Mouse (Mus musculus) neural tube, postnatal 0 days (tissue): ENCODE measurements around the gene Fam210b. TPM values are rescaled to one million over a fixed set of nuclear protein-coding genes. Genes with fewer than 3 reads are reported as not detected.

Experiments used
- polyA plus RNA-seq: library from polyadenylated mRNA; unstranded; fragments of >200 nt; fragmentation: Nextera tagmentation; extraction: Ambion mirVana; gene quantifications from 2 replicates; pipeline ENCODE4 v1.2.1, GENCODE M21; 2015

The Fam210b gene
- 16.3 and 18.7 TPM in 2 replicates for polyA plus RNA-seq

GRCm38 (mm10) chr2:172345258-172345738 is at the start of gene Fam210b:
Gene Fam210b, plus strand, starts transcription at chr2:172345565.

DNA sequence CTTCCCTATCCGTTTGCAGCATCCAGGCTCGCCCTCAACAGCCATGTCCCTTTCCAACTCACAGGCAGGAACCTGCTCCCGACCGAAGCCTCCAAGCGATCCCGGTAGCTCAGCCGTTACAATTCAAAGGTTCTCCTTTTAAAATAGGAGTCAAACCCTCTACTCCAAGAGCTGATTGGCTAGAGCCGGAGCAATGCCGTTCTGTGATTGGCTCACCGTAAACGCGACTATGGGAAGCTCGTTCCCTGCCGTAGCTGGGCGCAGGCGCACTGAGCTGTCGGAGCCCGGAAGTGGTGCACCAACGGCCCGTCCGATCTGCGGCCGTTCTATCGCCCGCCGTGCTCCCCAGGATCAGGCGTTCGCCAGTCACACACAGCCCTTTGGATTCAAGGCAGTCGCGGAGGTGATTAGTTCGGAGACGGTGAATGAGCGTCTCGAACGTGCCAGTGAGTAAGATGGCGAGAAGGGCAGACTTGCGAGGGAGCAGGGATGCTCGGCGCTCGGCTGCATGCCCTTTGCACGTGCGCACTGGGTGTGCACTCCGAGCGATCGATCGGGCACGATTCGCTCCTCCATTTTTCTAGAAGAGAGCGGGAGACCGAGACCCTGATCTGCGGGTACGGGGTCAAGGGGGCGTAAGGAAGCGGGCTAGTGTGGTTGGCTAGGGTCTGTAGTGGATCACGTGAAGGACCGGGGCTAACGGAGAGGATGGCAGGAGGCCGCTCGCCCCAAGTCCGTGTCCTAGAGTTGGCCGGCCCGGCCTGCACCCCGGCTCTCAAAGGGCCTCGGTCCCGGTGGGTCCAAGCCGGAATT is 25.3 kb downstream of the Fam210b start, which contains the start of the genes Aurka and Cstf1:
TSS of gene Aurka (minus strand) at position 125 of the 813 bp plus-strand sequence.
TSS of gene Cstf1 (plus strand) at position 271 of the 813 bp plus-strand sequence.

GRCm38 (mm10) chr2:172393391-172394051 is 48.2 kb downstream of the Fam210b start, which contains the start of gene Cass4:
Gene Cass4, plus strand, starts transcription at chr2:172393794.

Other genes starting within 250 kb of the Fam210b start
- gene Mc3r, start 97.1 kb upstream of the Fam210b start, polyA plus RNA-seq: 0.22 and 0.27 TPM in 2 replicates
- 7.6 and 8.5 TPM in 2 replicates for gene Aurka, start 25.0 kb downstream of the Fam210b start, polyA plus RNA-seq
- gene Cstf1, start 25.1 kb downstream of the Fam210b start, polyA plus RNA-seq: 22.9 and 23.4 TPM in 2 replicates
- gene Cass4, start 48.2 kb downstream of the Fam210b start, polyA plus RNA-seq: 0.15 and 0.28 TPM in 2 replicates
- gene Rtf2, start 95.0 kb downstream of the Fam210b start, polyA plus RNA-seq: 81.7 and 82.8 TPM in 2 replicates
- gene Gcnt7, start 113.0 kb downstream of the Fam210b start, polyA plus RNA-seq: 0.66 and 0.87 TPM in 2 replicates
- gene Fam209, start 127.0 kb downstream of the Fam210b start, polyA plus RNA-seq: 0.23 TPM in 1 of 2 replicates, not detected in the other
- 0.13 and 0.19 TPM in 2 replicates for gene Tfap2c, start 204.0 kb downstream of the Fam210b start, polyA plus RNA-seq